Mouse (Mus musculus) frontal cortex, adult 2 months (tissue): Measurements from ENCODE around the gene Gal3st4. TPM values are rescaled to one million over a fixed set of nuclear protein-coding genes. Genes with fewer than 3 reads are reported as not detected.
"Not testable (repeated sequence)": the region's sequence is repeated elsewhere in the genome, so short reads cannot be mapped to it uniquely, and the experiment has no call there.

Experiments used
- DNase-seq, 2 experiments: peaks; one replicate each; pipeline ENCODE4 v3.0.0; 2022; ENCODE audit warnings: low spot score in 1 of 2; ENCODE audit errors: extremely low spot score in 1 of 2
- polyA plus RNA-seq: library from polyadenylated mRNA; depleted of rRNA; stranded (reverse); fragments of >200 nt; gene quantifications from 2 replicates; pipeline ENCODE4 v1.2.3, GENCODE M21; 2012; rRNA removed

Gene Gal3st4
- polyA plus RNA-seq, 1 experiment: 4.1 TPM

- peak in 1 of 2 experiments; percentile 20 for DNase-seq
Measured at GRCm38 (mm10) chr5:138223287-138223686, 49.4 kb downstream of the Gal3st4 start.

- DNase-seq: peak; percentile 42 to 95
Measured at GRCm38 (mm10) chr5:138222111-138222510, 50.5 kb downstream of the Gal3st4 start.

GRCm38 (mm10) chr5:138219864-138220263 lies 52.8 kb downstream of the Gal3st4 start:
- no peak for DNase-seq

GRCm38 (mm10) chr5:138216632-138217031 lies 56.0 kb downstream of the Gal3st4 start:
- not testable (repeated sequence) for DNase-seq

Other genes starting within 250 kb of the Gal3st4 start
- not detected in 2 replicates for gene Smok3c, start 219.6 kb downstream of the Gal3st4 start, polyA plus RNA-seq
- gene Zkscan1, start 187.8 kb downstream of the Gal3st4 start, polyA plus RNA-seq: 14.8 and 16.3 TPM in 2 replicates
- 18.0 and 21.2 TPM in 2 replicates for gene Zscan21, start 155.9 kb downstream of the Gal3st4 start, polyA plus RNA-seq
- gene Zfp113, start 117.1 kb downstream of the Gal3st4 start, polyA plus RNA-seq: 3.7 and 6.0 TPM in 2 replicates
- gene Cops6, start 111.8 kb downstream of the Gal3st4 start, polyA plus RNA-seq: 126 and 149 TPM in 2 replicates
- gene Ap4m1, start 100.8 kb downstream of the Gal3st4 start, polyA plus RNA-seq: 26.1 and 29.6 TPM in 2 replicates
- gene Mcm7, start 100.4 kb downstream of the Gal3st4 start, polyA plus RNA-seq: 28.7 and 30.1 TPM in 2 replicates
- 56.8 and 58.4 TPM in 2 replicates for gene Taf6, start 85.4 kb downstream of the Gal3st4 start, polyA plus RNA-seq
- gene Cnpy4, start 85.4 kb downstream of the Gal3st4 start, polyA plus RNA-seq: 16.0 and 16.1 TPM in 2 replicates
- gene Mblac1, start 78.5 kb downstream of the Gal3st4 start, polyA plus RNA-seq: 7.2 and 7.5 TPM in 2 replicates
- gene Nxpe5, start 46.9 kb downstream of the Gal3st4 start, polyA plus RNA-seq: not detected in 2 replicates
- gene Lamtor4, start 17.4 kb downstream of the Gal3st4 start, polyA plus RNA-seq: 155 and 158 TPM in 2 replicates
- gene BC037034, start 8.8 kb downstream of the Gal3st4 start, polyA plus RNA-seq: 88.8 TPM in 2 replicates
- 0.14 TPM in 1 of 2 replicates, not detected in the other for gene Gm43720, start 7.1 kb upstream of the Gal3st4 start, polyA plus RNA-seq
- 10.9 and 11.3 TPM in 2 replicates for gene Gpc2, start 7.2 kb upstream of the Gal3st4 start, polyA plus RNA-seq
- gene Stag3, start 7.4 kb upstream of the Gal3st4 start, polyA plus RNA-seq: 5.2 and 5.3 TPM in 2 replicates
- 0.14 and 0.19 TPM in 2 replicates for gene Pvrig, start 69.1 kb upstream of the Gal3st4 start, polyA plus RNA-seq
- gene Zfp157, start 168.6 kb upstream of the Gal3st4 start, polyA plus RNA-seq: 20.4 TPM in 2 replicates